Mouse (Mus musculus) gastrocnemius, postnatal 36 days (tissue): ENCODE data around the gene Asf1b. TPM values are rescaled to one million over a fixed set of nuclear protein-coding genes. Genes with fewer than 3 reads are reported as not detected.
"Not testable (repeated sequence)": the region's sequence is repeated elsewhere in the genome, so short reads cannot be mapped to it uniquely, and the experiment has no call there.

Experiments
- DNase-seq, 2 experiments: peaks; one replicate each; pipeline ENCODE4 v3.0.0; 2022
- intact Hi-C: fragments of 180-260 bp; cut with DNase I; formaldehyde crosslinking; loops from one replicate; pipeline ENCODE4 v1.15.1; 2025
- total RNA-seq, 2 experiments: library from RNA; stranded (reverse); gene quantifications; 2 replicates each; pipeline ENCODE4 v1.2.3; 2021

Asf1b gene
- total RNA-seq, 2 experiments from 2014 or later = 0.42 to 0.71 TPM

- no peak for DNase-seq
- intact Hi-C loops = no loop called here
These were observed 37.2 kb downstream of the Asf1b start for GRCm38 (mm10) chr8:83992488-83992887.

- intact Hi-C loops = no loop called here
- DNase-seq = no peak
These were observed 38.7 kb downstream of the Asf1b start for GRCm38 (mm10) chr8:83994030-83994429.

GRCm38 (mm10) chr8:83995973-83996372 lies 40.7 kb downstream of the Asf1b start:
- no peak for DNase-seq
- intact Hi-C loops = no loop called here

- intact Hi-C loops = no loop called here
- peak; percentile 83 to 92 for DNase-seq
These were observed 41.5 kb downstream of the Asf1b start for GRCm38 (mm10) chr8:83996567-83997505.

- intact Hi-C loops = no loop called here
These were observed 42.3 kb downstream of the Asf1b start, which contains the start of gene Samd1 for GRCm38 (mm10) chr8:83997511-83998141. Gene Samd1 (plus strand): TSS chr8:83997672.

GRCm38 (mm10) chr8:83998231-83999056 lies 43.1 kb downstream of the Asf1b start:
- peak; percentile 33 to 40 for DNase-seq
- intact Hi-C loops = no loop called here

More at GRCm38 (mm10) chr8:83997511-83998141, 42.3 kb downstream of the Asf1b start, which contains the start of gene Samd1:
- DNase-seq = peak; percentile 23 to 47

GRCm38 (mm10) chr8:83999057-83999705 lies 43.9 kb downstream of the Asf1b start:
- intact Hi-C loops = no loop called here
- DNase-seq = no peak

GRCm38 (mm10) chr8:83999825-84000224 lies 44.5 kb downstream of the Asf1b start:
- no peak for DNase-seq
- intact Hi-C loops = no loop called here

- intact Hi-C loops = no loop called here
- no peak for DNase-seq
These were observed 46.1 kb downstream of the Asf1b start, which contains the start of gene 1700067K01Rik for GRCm38 (mm10) chr8:84001281-84002000. Gene 1700067K01Rik (plus strand): TSS chr8:84001502.

GRCm38 (mm10) chr8:84002957-84003611 lies 47.8 kb downstream of the Asf1b start:
- intact Hi-C loops = no loop called here
- DNase-seq = no peak

- DNase-seq = no peak
- intact Hi-C loops = no loop called here
These were observed 48.4 kb downstream of the Asf1b start for GRCm38 (mm10) chr8:84003612-84004246.

GRCm38 (mm10) chr8:84004533-84005201 lies 49.4 kb downstream of the Asf1b start:
- intact Hi-C loops = no loop called here
- DNase-seq = peak; percentile 92 to 95

- intact Hi-C loops, DNase-seq: not testable (repeated sequence)
These were observed 50.2 kb downstream of the Asf1b start for GRCm38 (mm10) chr8:84005502-84005901.

- intact Hi-C loops = no loop called here
- DNase-seq = no peak
These were observed 53.1 kb downstream of the Asf1b start for GRCm38 (mm10) chr8:84008362-84008761.

GRCm38 (mm10) chr8:84009876-84010275 lies 54.6 kb downstream of the Asf1b start:
- DNase-seq = peak; percentile 80 to 83
- intact Hi-C loops = no loop called here

- peak; percentile 74 to 76 for DNase-seq
- intact Hi-C loops = no loop called here
These were observed 55.6 kb downstream of the Asf1b start for GRCm38 (mm10) chr8:84010625-84011611.
